18 mouse cellular contexts compared by ENCODE assay signal in the genomic region with DNA sequence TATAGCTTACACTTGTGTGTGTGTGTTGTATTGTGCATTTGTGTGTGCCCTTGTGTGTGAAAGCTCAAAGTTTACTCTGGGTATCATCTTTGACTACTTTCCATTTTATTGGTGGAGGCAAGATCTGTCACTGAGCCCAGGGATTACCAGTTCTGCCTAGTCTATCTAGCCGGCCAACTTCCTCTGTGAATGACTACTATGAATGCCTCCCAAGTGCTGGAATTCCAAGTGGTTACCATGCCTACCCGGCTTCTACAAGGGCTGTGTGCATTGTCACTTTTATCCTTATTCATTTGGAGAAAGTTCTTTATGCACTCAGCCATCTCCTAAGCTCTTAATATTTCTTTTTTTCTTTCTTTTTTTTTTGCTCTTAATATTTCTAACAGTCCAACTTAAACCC.
DNase-seq lines count a peak whose midpoint lies in the region; ATAC-seq lines count a peak whose summit lies in the region.
"Had no signal": no experiment of that assay in that cellular context is flagged by ENCODE, and none has a peak within 500 bp of the region (broad histone marks: within the 10 kb centered on the region; RNA-seq: fewer than 3 reads in every experiment).

No protein-coding gene starts in this region.

- WGBS in hindbrain, embryonic 11.5 days = 34% methylated on average over 2 of the region's 2 CpGs
- 9% methylated on average over 2 of the region's 2 CpGs for WGBS in midbrain, embryonic 12.5 days

- H3K36me3 ChIP-seq in hindbrain, embryonic 11.5 days (ENCODE audit: control insufficient read depth, insufficient read depth, low read length) = no peaks in the 10 kb centered on the region
- H3K36me3 ChIP-seq in midbrain, embryonic 12.5 days = no peaks in the 10 kb centered on the region
- H3K36me3 ChIP-seq: embryonic facial prominence, embryonic 12.5 days; G1E had no signal

- no peaks in the 10 kb centered on the region for H3K9me3 ChIP-seq in hindbrain, embryonic 11.5 days (ENCODE audit: control insufficient read depth, low read length)
- no peaks in the 10 kb centered on the region for H3K9me3 ChIP-seq in midbrain, embryonic 12.5 days
- H3K9me3 ChIP-seq: embryonic facial prominence, embryonic 12.5 days had no signal

- H3K4me1 ChIP-seq in hindbrain, embryonic 11.5 days (replicated peaks; ENCODE audit: control insufficient read depth, insufficient read depth, low read length) = no peaks in the 10 kb centered on the region
- H3K4me1 ChIP-seq in midbrain, embryonic 12.5 days = peaks cover 6% of the 10 kb centered on the region; the same call in 1 of the 2 replicates
- H3K4me1 ChIP-seq: embryonic facial prominence, embryonic 12.5 days had no signal

- no peak overlapping the region for H3K27ac ChIP-seq in hindbrain, embryonic 11.5 days (ENCODE audit: low read depth, low read length)
- no peak overlapping the region for H3K27ac ChIP-seq in midbrain, embryonic 12.5 days (replicated peaks)
- H3K27ac ChIP-seq: embryonic facial prominence, embryonic 12.5 days; macrophage had no signal

- no peak overlapping the region for H3K9ac ChIP-seq in hindbrain, embryonic 11.5 days (ENCODE audit: low read depth, low read length)
- H3K9ac ChIP-seq in midbrain, embryonic 12.5 days (replicated peaks) = no peak overlapping the region
- H3K9ac ChIP-seq: embryonic facial prominence, embryonic 12.5 days had no signal

- H3K4me3 ChIP-seq in hindbrain, embryonic 11.5 days (ENCODE audit: low read depth, low read length) = no peak overlapping the region
- H3K4me3 ChIP-seq in midbrain, embryonic 12.5 days = no peak overlapping the region
- H3K4me3 ChIP-seq: embryonic facial prominence, embryonic 12.5 days had no signal

- no peak overlapping the region for H3K4me2 ChIP-seq in hindbrain, embryonic 11.5 days (replicated peaks; ENCODE audit: low read depth, low read length)
- H3K4me2 ChIP-seq in midbrain, embryonic 12.5 days (replicated peaks) = no peak overlapping the region
- H3K4me2 ChIP-seq: embryonic facial prominence, embryonic 12.5 days had no signal

- peak; percentile 69 for DNase-seq in embryo, embryonic 10 days (ENCODE audit: low spot score)
- DNase-seq in embryo, embryonic 9.5 days (ENCODE audit: extremely low spot score) = peak; percentile 16
- peak; percentile 52 for DNase-seq in hindbrain, embryonic 11.5 days (ENCODE audit: low spot score)
- DNase-seq in thymus, postnatal 36 days = no peak
- DNase-seq in cerebellum, adult 18-20 months = no peak
- DNase-seq in cerebellum, adult 8-10 months = no peak
- DNase-seq: adrenal gland, adult 2 months; cerebellum, adult 9-10 months; gastrocnemius, postnatal 10 days; heart, postnatal 10 days; kidney, postnatal 10 days; lung, adult 18-20 months; right cerebral cortex, postnatal 25 days had no signal

- ATAC-seq in hindbrain, embryonic 11.5 days (ENCODE audit: low FRiP score) = peak; percentile 62
- ATAC-seq in midbrain, embryonic 12.5 days (ENCODE audit: low FRiP score, low read depth) = peak; percentile 89
- ATAC-seq: intestine, postnatal 0 days had no signal

- H3K27me3 ChIP-seq in hindbrain, embryonic 11.5 days (ENCODE audit: control insufficient read depth, insufficient read depth, low read length) = no peaks in the 10 kb centered on the region
- H3K27me3 ChIP-seq in midbrain, embryonic 12.5 days = no peaks in the 10 kb centered on the region
- H3K27me3 ChIP-seq: embryonic facial prominence, embryonic 12.5 days had no signal

Comparison
In these comparisons a context has a peak if more than half of its experiments do, and no peak if none do; other contexts are left out.
1. DNase-seq: peak in embryo, embryonic 10 days (single experiment), embryo, embryonic 9.5 days (single experiment) and hindbrain, embryonic 11.5 days (single experiment); none in thymus, postnatal 36 days (0 of 2), cerebellum, adult 18-20 months (0 of 2) and cerebellum, adult 8-10 months (single experiment).